Mouse (Mus musculus): ENCODE data around the gene Gatb.

GRCm38 (mm10) chr3:85588701-85589100 lies 14.8 kb downstream of the Gatb start:
- no peak for TF ChIP-seq CTCF (IDR thresholded peaks at IDR 0.05; ENCODE audit: low read depth, low read length)
- TF ChIP-seq POLR2AphosphoS5 (IDR thresholded peaks at IDR 0.05; ENCODE audit: insufficient replicate concordance, low read depth, low read length) = no peak
- no peak for TF ChIP-seq GATA1 (IDR thresholded peaks at IDR 0.05; ENCODE audit: borderline replicate concordance, low read length)
- TF ChIP-seq TAL1 (conservative IDR thresholded peaks at IDR 0.05; ENCODE audit: low read depth, low read length) = no peak
- TF ChIP-seq GATA2 (IDR thresholded peaks at IDR 0.05; ENCODE audit: borderline replicate concordance, low read depth, low read length) = no peak
